Mouse (Mus musculus) cortical plate, adult 2 months (tissue): Measurements from ENCODE around the gene Hsdl2.

ENCODE experiments used
- CTCF ChIP-seq: fragments of 200-500 bp; IDR thresholded peaks from 2 replicates; pipeline ENCODE4 v1.5.1; 2011; ENCODE audit warnings: mild to moderate bottlenecking, control low read depth, low read length; ENCODE audit not compliant: insufficient read depth; ENCODE audit errors: extremely low read depth
- POLR2A ChIP-seq: fragments of 200-500 bp; IDR thresholded peaks from 2 replicates; pipeline ENCODE4 v1.6.1; 2011; ENCODE audit warnings: mild to moderate bottlenecking, low read length, control low read depth; ENCODE audit not compliant: insufficient read depth; ENCODE audit errors: extremely low read depth

DNA sequence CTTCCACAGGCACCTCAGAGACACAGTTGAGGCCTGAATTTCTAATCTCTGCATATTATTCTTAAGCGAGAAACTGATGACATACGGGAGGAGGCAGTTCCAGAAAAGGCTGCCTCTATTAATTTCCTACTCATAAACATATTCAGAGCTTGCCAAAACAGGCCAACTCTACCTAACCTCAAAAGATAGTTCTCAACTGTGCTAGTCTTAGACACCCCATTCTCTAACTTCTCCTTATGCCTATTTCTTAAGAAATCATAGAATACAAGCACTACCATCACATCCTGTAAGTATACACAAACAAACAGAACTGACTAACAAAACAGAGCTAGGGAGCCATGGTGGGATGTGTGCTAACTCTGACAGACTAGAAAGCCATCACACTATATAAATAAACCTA, 36.7 kb upstream of the Hsdl2 start:
- no peak for TF ChIP-seq POLR2A
- no peak for TF ChIP-seq CTCF
